Mouse (Mus musculus) large intestine, adult 2 months (tissue): ENCODE data around the gene Ccdc78. TPM values are rescaled to one million over a fixed set of nuclear protein-coding genes. Genes with fewer than 3 reads are reported as not detected.

Experiments
- DNase-seq: peaks from one replicate; pipeline ENCODE4 v3.0.0-alpha.2; 2012; ENCODE audit warnings: low read depth, low spot score
- WGBS: fragments of 180-500 bp; shearing (Covaris S2); methylation state at CpG from one replicate; pipeline ENCODE4 v1.1.7; 2018; 5-methylcytosine and 5-hydroxymethylcytosine counted together
- polyA plus RNA-seq: library from polyadenylated mRNA; depleted of rRNA; stranded (reverse); fragments of >200 nt; gene quantifications from 2 replicates; pipeline ENCODE4 v1.2.3, GENCODE M21; 2012

The Ccdc78 gene
- polyA plus RNA-seq, 1 experiment: 0.04 TPM

- DNase-seq: no peak
- 71% methylated on average over 4 of the region's 4 CpGs for WGBS
Observed at GRCm38 (mm10) chr17:25830200-25830753, 43.9 kb downstream of the Ccdc78 start.

DNA sequence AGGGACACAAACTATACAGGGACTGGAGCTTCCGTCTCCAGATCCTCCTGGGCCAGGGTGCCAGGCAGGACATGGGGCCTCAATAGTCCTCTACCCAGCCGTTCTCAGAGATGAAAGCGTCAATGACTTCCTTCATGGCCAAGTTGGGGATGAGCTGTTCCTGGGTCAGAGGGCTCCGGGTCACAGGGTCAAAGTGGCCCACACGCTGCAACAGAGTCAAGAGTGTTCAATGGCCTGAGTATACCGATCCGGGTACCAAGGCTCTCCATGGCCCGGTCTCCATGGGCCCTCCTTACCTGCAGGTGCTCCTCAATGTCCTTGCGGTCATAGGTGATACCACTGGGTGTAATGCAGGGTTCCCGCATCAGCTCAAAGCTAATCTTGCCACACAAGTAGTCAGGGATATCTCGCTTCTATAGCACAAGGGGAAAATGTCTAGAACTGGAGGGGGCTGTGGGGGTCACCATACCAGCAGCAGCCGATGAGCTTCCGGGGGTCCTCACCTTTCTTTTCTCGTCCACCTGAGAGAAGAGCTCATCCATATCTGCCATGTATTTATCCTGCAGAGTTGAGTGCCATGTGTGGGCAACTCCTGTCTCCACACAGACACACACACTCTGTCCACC, 44.5 kb downstream of the Ccdc78 start:
- no peak for DNase-seq
- 81% methylated on average over 14 of the region's 14 CpGs for WGBS

DNA sequence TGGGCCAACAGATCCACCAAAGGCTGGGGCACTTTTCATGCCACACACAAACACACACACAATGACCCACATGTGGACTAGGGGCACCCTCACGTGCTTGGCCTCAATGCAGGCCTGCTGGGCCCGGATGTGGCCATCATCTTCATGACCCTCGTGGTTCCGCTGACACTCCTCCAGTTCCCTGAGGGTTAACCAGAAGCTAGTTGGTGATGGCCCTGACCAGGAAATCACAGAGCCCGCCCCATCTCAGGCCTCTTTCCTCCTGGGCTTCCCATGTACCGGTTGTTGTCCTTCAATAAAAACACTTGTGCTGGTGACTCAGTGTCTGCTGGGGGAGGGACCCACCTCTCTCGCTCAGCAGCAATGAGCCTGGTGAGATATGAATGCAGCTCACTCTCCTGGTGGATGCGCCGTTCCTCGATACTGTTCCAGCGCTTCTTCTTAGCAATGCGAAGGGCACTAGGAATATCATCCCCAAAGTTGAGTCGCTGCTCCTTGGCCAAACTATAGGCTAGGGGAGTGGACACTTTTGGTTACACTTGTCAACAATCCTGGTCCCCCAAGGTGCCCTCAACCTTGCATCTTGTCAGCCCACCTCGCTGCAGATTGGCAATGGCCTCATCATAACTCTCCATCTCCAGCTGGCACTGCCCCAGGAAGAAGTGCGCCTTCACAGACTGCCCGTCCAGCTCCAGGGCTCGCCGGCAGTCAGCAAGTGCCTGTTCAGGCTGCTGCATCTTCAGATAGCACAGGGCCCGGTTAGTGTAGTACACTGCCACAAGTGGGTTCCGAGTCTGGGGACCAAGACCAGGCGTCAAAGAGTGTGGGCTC, 45.3 kb downstream of the Ccdc78 start:
- WGBS: 24% methylated on average over 21 of the region's 21 CpGs
- DNase-seq: no peak

DNA sequence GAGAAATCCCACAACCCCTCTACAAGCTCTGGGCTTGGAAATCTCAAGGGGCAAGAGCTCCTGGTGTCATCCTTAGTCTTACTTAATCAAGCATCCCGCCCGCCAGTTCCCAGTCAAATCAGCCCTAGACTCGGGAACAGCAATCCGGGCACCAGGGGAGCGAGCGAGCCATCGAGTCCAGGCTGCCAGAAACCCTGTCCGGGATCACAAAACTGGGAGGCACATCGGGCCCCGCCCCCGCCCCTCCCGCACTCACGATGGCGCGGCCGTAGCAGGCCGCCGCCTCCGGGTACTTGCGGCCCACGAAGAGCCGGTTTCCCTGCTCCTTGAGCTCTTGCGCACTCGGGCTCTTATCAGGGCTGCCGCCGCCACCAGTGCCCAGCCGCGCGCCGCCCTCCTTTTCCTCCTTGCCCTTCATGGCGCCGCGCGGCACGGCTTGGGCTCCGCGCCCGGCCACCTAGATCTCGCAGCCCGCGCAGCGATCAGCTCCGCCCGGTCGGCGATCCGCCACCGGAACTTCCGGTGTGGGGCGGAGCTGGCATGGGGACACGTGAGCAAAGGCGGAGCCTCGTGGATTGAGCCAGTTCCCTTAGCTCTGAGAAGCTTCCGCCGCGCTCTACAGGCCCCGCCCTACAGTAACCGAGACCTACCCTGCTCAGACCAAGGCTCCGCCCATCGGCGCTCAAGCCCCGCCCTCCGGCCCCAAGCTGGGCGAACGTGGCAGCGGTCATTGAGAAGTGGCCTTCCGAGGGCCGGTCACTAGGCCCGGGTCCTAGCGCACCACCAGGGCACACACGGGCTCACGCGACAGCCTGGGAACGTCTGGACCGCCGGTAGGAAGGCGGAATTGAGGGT, 46.3 kb downstream of the Ccdc78 start:
- under 1% methylated on average over 77 of the region's 77 CpGs for WGBS

DNA sequence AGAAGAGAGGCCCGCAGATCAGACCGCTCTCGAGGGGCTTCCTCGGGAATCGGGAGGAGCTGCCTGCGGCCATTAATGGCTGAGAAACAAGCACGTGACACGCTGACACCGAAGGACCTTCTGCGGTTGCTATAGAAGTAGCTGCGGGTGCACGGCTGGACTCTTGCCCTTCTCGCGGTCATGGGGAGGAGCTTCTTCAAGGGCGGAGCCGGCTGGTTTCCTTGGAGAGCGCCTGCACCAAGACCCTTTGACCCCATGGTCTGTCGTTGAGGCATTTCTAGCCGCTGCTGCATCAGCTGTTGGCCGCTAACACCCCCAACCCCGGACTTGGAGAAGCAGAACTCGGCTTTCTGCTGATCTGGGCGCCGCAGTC, 46.9 kb downstream of the Ccdc78 start, which contains the start of gene Stub1:
Stub1 (minus strand) TSS at position 114 of the 373 bp plus-strand sequence.
- under 1% methylated on average over 24 of the region's 24 CpGs for WGBS
- DNase-seq: peak; percentile 85

More for the DNA sequence above, 46.3 kb downstream of the Ccdc78 start:
- peak; percentile 94 for DNase-seq

DNA sequence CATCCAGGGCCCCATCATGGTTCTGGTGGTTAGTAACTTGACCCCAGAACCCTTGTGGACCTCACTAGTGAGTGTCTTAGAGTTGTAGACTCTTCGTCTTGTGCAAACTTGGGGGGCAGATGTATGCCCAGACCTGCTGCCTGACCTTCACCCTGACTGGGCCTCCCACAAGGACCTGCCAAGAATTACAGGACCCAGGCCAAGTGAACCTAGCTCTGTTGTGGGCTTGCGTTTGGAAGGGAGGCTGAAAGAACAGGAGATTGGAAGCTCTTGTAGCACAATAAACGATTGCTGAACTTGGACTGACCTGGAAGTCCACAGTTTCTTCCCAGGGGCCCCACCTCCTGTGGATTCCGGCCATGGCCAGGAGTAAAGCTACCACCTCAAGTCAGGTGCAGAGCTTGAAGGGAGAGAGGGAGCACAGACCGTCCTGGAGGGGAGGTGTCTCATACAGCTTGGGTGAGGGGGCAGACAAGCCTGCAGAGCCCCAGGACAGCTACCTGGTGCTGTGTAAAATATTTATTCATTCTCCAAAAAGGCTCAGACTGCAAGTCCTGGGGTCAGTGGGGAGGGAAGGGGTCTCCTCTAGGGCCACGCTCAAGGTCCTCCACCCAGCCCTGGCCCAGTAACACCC, 47.7 kb downstream of the Ccdc78 start:
- DNase-seq: no peak
- 11% methylated on average over 6 of the region's 6 CpGs for WGBS

DNA sequence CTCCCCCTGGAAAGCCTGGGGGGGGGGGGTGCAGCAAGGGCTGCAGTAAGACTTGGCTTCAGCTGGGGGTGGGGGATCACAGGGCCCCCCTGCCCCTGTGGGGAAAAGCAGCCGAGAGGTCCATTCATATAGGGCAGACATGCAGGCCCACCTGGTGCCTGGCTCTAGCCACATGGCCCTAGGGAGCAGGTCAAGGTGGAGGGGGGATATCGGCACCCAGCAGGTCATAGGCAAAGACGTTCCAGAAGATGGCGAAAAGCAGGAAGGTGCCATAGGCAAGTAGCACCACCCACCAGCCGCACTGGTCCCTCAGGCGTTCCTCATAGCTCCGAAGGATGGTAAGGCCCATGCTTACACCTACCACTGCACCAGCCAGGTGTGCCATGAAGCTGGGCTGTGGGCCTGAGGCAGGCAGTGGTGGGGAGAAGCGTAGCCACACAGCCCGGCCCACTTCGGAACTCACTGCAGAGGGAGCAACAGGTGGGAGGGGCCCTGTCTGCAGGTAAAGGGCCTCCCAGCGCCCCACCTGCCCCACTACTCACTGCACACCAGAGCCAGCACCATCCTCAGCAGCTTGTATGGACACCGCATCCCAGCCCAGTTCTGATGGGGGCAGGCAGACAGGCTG, 48.3 kb downstream of the Ccdc78 start:
- 52% methylated on average over 12 of the region's 12 CpGs for WGBS

DNA sequence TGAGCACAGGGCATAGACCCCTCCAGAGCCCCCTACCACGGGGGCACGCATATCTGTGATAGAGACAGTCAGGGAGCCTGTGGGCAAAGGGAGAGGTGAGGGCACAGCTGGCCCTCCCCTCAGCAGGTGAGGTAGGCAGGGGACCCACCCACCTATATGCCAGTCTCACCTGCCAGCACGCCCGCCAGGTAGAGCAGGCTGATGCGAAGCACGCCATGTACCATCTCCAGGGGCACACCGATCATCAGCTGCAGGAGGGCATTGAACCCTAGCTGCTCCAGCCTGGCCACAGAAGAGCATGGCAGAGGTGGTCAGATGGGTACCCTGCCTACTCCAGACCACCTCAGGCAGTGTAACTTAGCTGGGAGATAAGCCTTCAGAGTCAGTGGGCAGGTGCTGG, 48.9 kb downstream of the Ccdc78 start:
- 93% methylated on average over 7 of the region's 7 CpGs for WGBS
- no peak for DNase-seq

More for the DNA sequence above, 48.3 kb downstream of the Ccdc78 start:
- DNase-seq: no peak

DNA sequence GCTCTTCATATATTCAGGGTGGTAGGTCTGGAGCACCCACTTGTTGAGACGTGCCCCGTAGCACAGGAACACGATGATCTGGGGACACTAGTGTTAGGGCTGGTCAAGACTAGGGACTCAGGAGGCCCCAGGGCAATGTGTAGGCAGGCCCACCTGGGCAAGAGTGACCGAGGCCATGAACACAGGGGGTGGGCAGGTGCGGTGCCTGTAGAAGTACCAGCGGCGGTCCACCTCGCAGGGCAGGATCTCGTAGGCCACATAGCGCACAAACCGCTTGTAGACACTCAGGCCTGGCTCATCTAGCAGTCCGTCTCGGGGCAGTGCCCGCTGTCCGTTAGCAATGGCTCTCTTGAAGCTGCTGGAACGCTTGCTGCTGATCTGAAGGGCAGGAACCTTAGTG, 49.4 kb downstream of the Ccdc78 start:
- DNase-seq: no peak
- WGBS: 91% methylated on average over 16 of the region's 16 CpGs

GRCm38 (mm10) chr17:25836397-25837075, 50.2 kb downstream of the Ccdc78 start:
- 25% methylated on average over 23 of the region's 23 CpGs for WGBS
- no peak for DNase-seq

DNA sequence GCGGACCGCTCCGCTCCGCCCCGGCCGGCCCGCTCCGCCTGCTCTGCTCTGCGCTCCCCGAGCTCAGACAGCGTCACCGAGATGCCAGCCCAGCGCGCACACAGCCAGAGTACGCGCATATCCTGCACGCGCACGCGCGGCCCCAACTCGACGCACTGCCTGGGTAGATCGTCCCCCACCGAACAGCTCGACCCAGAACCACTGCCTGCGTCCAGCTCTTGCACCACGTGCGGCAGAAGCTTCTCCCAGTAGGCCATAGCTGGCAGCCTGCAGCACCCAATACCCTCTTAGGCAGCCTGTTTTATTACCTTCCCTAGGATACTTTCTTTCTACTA, 50.7 kb downstream of the Ccdc78 start, which contains the start of gene Rhbdl1:
Rhbdl1 (minus strand) TSS at position 220 of the 335 bp plus-strand sequence.
- no peak for DNase-seq
- 6% methylated on average over 29 of the region's 29 CpGs for WGBS

- WGBS: 61% methylated on average over 3 of the region's 3 CpGs
- DNase-seq: no peak
Observed at GRCm38 (mm10) chr17:25837533-25837932, 51.2 kb downstream of the Ccdc78 start.

DNA sequence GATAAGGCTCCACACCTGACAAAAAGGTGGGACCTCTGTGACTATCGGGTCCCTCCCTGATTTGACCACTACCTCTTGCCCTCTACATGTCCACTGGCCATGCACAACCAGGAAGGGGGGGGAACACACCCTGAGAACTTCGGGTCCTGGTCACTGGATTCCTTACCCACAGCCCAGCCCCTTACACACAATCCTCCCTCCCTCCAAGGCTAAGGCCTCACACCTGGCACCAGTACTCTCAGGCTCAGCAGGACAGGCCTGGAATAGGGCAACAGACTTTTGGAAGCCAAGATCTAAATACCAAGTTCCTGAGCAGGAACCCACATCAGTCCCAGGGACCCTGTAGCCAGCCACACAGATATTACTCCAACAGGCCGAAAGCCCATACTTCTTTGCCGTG, 52.5 kb downstream of the Ccdc78 start:
- DNase-seq: no peak
- WGBS: 76% methylated on average over 4 of the region's 4 CpGs

DNA sequence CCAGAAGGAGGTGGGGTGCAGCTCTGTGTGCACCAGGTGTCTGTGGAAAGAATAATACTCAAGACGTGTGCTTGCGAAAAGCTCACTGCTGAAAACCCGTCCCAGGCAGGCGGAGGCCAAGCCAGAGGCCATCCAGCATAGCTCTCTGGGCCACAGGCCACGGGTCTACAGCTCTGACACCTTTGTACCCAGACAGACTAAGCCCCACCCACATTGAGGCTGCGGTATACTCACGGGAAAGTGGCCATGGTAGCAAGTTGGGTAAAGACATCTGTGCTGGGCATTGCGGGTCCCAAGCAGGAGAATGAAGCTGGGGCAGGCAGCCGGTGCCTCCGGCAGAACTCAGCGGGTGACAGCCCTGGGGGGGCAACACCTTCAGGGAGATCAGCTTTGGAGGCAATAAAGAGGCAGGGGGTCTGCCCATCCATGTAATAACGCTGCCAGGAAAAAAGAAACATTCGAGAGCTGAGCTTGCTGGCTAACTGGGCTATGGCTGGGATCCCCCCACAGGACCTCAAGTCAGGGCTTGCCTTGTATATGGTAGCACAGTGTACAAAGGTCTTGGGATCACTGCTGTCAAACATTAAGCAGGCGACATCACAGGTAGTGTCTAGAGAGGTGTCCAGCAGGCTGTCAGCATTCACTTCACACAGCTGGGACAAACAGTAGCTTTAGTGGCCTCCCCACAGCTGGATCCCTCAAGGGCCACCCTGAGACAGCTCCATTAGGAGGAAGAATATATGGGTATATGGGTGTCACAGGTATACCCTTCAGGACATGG, 53.3 kb downstream of the Ccdc78 start:
- 56% methylated on average over 14 of the region's 14 CpGs for WGBS
- no peak for DNase-seq
